Mouse (Mus musculus) liver, embryonic 14.5 days (tissue): ENCODE results near the gene Zfp747. TPM values are rescaled to one million over a fixed set of nuclear protein-coding genes. Genes with fewer than 3 reads are reported as not detected.
"Not testable (repeated sequence)": the region's sequence is repeated elsewhere in the genome, so short reads cannot be mapped to it uniquely, and the experiment has no call there.

Experiments
- ATAC-seq: fragments of 200-750 bp; cut with Nextera tagmentation; 2 replicates; pipeline ENCODE4 v1.8.0; 2017; ENCODE audit warnings: moderate number of reproducible peaks, mild to moderate bottlenecking, moderate library complexity; ENCODE audit not compliant: insufficient read depth
- DNase-seq, 3 experiments: peaks; one replicate each; pipeline ENCODE4 v3.0.0-alpha.2; 2012 to 2013; ENCODE audit warnings: low read depth in 3 of 3, low spot score in 3 of 3
- H3K27ac ChIP-seq: fragments of 300-500 bp; sonication (generic); 2 replicates; pipeline ENCODE4 v1.5.1; 2014; ENCODE audit warnings: moderate library complexity, mild to moderate bottlenecking, control low read depth, inconsistent platforms
- H3K27me3 ChIP-seq: fragments of 300-500 bp; sonication (generic); 2 replicates; pipeline ENCODE4 v1.6.1; 2014; ENCODE audit warnings: mild to moderate bottlenecking, low read length, moderate library complexity; ENCODE audit not compliant: control insufficient read depth, insufficient read depth
- H3K36me3 ChIP-seq: fragments of 300-500 bp; sonication (generic); replicated peaks from 2 replicates; pipeline ENCODE4 v1.6.1; 2014; ENCODE audit warnings: low read depth; ENCODE audit not compliant: control insufficient read depth, insufficient read depth
- H3K4me1 ChIP-seq, 2 experiments: fragments of 200-500 bp in 1 of 2; fragments of 300-500 bp in 1 of 2; sonication (generic) in 1 of 2; replicated peaks; 2 replicates each; pipeline ENCODE4 v1.6.1; 2012 to 2014; ENCODE audit warnings: antibody characterized with exemption in 1 of 2, inconsistent platforms in 1 of 2, low read length in 1 of 2; ENCODE audit not compliant: control insufficient read depth in 2 of 2, insufficient read depth in 2 of 2
- H3K4me2 ChIP-seq: fragments of 300-500 bp; sonication (generic); 2 replicates; pipeline ENCODE4 v1.6.1; 2014; ENCODE audit warnings: low read depth, mild to moderate bottlenecking, control low read depth, moderate library complexity
- H3K4me3 ChIP-seq, 2 experiments: fragments of 200-500 bp in 1 of 2; fragments of 300-500 bp in 1 of 2; sonication (generic) in 1 of 2; 2 replicates each; pipeline ENCODE4 v1.5.1; 2012 to 2014; ENCODE audit warnings: low read depth in 2 of 2, low read length in 2 of 2, mild to moderate bottlenecking in 2 of 2, control low read depth in 1 of 2, inconsistent platforms in 1 of 2, moderate library complexity in 1 of 2; ENCODE audit not compliant: insufficient read depth in 1 of 2
- H3K9ac ChIP-seq: fragments of 300-500 bp; sonication (generic); replicated peaks from 2 replicates; pipeline ENCODE4 v1.6.1; 2014; ENCODE audit warnings: mild to moderate bottlenecking, control low read depth, moderate library complexity
- H3K9me3 ChIP-seq: fragments of 300-500 bp; sonication (generic); 2 replicates; pipeline ENCODE4 v1.6.1; 2016; ENCODE audit warnings: low read length, mixed read lengths; ENCODE audit not compliant: control insufficient read depth
- CTCF ChIP-seq: IDR thresholded peaks from 2 replicates; pipeline ENCODE4 v1.5.1; 2016; ENCODE audit warnings: antibody characterized with exemption, low read depth, control low read depth
- EP300 ChIP-seq: IDR thresholded peaks from 2 replicates; pipeline ENCODE4 v1.6.1; 2016; ENCODE audit warnings: antibody characterized with exemption, low read depth
- WGBS: fragments of 180-500 bp; shearing (Covaris S2); extraction: QIAGEN DNeasy Blood & Tissue Kit; methylation state at CpG from one replicate; pipeline ENCODE4 v1.1.7; 2014; ENCODE audit not compliant: insufficient replicate concordance; 5-methylcytosine and 5-hydroxymethylcytosine counted together
- polyA plus RNA-seq, 2 experiments: library from polyadenylated mRNA; depleted of rRNA in 1 of 2; stranded (reverse) in 1 of 2; unstranded in 1 of 2; fragments of >200 nt; fragmentation: Nextera tagmentation in 1 of 2; extraction: Ambion mirVana in 1 of 2; gene quantifications; 2 replicates each; pipeline versions ENCODE4 v1.2.1 to v1.2.3; 2012 to 2014

Gene Zfp747
- polyA plus RNA-seq, 2 experiments = 1.2 to 1.9 TPM

- no peak overlapping the region for H3K27ac ChIP-seq
- no peak overlapping the region for H3K9ac ChIP-seq
- H3K4me1 ChIP-seq = 0 out of 4 replicates have a peak, but pooled peaks cover 0 to 4% of the 10 kb centered on the region in 2 experiments
- H3K27me3 ChIP-seq = no peaks in the 10 kb centered on the region
- DNase-seq = no peak
- no peak overlapping the region for H3K4me2 ChIP-seq
- ATAC-seq = no peak
- no peak overlapping the region for H3K4me3 ChIP-seq
- TF ChIP-seq EP300 (no peak), CTCF (no peak)
- H3K9me3 ChIP-seq = no peaks in the 10 kb centered on the region
- H3K36me3 ChIP-seq = no peaks in the 10 kb centered on the region
- 39% methylated on average over 2 of the region's 2 CpGs for WGBS
Observed at GRCm38 (mm10) chr7:127411418-127411817, 35.6 kb upstream of the Zfp747 start.

- not testable (repeated sequence) for H3K27me3 ChIP-seq, H3K36me3 ChIP-seq, H3K27ac ChIP-seq, H3K4me1 ChIP-seq, H3K9me3 ChIP-seq
- H3K4me3 ChIP-seq = peak within 1 kb of the TSS; percentile 56 to 65
- TF ChIP-seq CTCF = peak; percentile 82
- peak within 1 kb of the TSS; percentile 55 for H3K9ac ChIP-seq
- peak within 1 kb of the TSS; percentile 75 for H3K4me2 ChIP-seq
- 5% methylated on average over 40 of the region's 40 CpGs for WGBS
- ATAC-seq (peak; percentile 78), DNase-seq (peak; percentile 55 to 69 (median 67))
Observed at GRCm38 (mm10) chr7:127406002-127406987, 30.4 kb upstream of the Zfp747 start, which contains the start of gene Zfp764. TSS of gene Zfp764 (minus strand) at chr7:127406822.

GRCm38 (mm10) chr7:127404101-127404500, 28.3 kb upstream of the Zfp747 start:
- not testable (repeated sequence) for H3K4me2 ChIP-seq, H3K27ac ChIP-seq, H3K4me3 ChIP-seq, H3K27me3 ChIP-seq, H3K9me3 ChIP-seq, H3K4me1 ChIP-seq, H3K9ac ChIP-seq, ATAC-seq, DNase-seq, H3K36me3 ChIP-seq
- 76% methylated on average over 6 of the region's 6 CpGs for WGBS

- Histone ChIP-seq H3K9ac (no peak overlapping the region), H3K27me3 (no peaks in the 10 kb centered on the region), H3K9me3 (no peaks in the 10 kb centered on the region)
Observed at GRCm38 (mm10) chr7:127402980-127403379, 27.1 kb upstream of the Zfp747 start.

GRCm38 (mm10) chr7:127400355-127400754, 24.5 kb upstream of the Zfp747 start:
- TF ChIP-seq EP300 (0 out of 2 replicates have a peak, but pooled peaks have one; percentile 23), CTCF (no peak)
- no peak for DNase-seq
- Histone ChIP-seq H3K36me3 (no peaks in the 10 kb centered on the region), H3K4me1 (peaks cover 3% of the 10 kb centered on the region in 2 experiments; a peak in 2 of 4 replicates), H3K9me3 (no peaks in the 10 kb centered on the region), H3K27ac (no peak overlapping the region), H3K9ac (no peak overlapping the region), H3K4me3 (no peak overlapping the region), H3K27me3 (no peaks in the 10 kb centered on the region), H3K4me2 (no peak overlapping the region)
- WGBS = 40% methylated on average over 3 of the region's 3 CpGs
- ATAC-seq = no peak

More at GRCm38 (mm10) chr7:127402980-127403379, 27.1 kb upstream of the Zfp747 start:
- Histone ChIP-seq H3K4me1 (peaks cover 3% of the 10 kb centered on the region in 2 experiments; a peak in 2 of 4 replicates), H3K36me3 (no peaks in the 10 kb centered on the region), H3K4me3 (no peak overlapping the region), H3K27ac (no peak overlapping the region), H3K4me2 (no peak overlapping the region)
- ATAC-seq (no peak), DNase-seq (no peak)
- WGBS = 14% methylated on average over 2 of the region's 2 CpGs
- peak; percentile 64 for TF ChIP-seq CTCF
- TF ChIP-seq EP300 = no peak
